Mouse (Mus musculus): Measurements from ENCODE around the gene Bcl6. TPM values are rescaled to one million over a fixed set of nuclear protein-coding genes. Genes with fewer than 3 reads are reported as not detected.
A peak's percentile ranks its signal among the peaks of the same experiment; 100 is the strongest.

Bcl6 gene
- polyA plus RNA-seq, 2 experiments = 0.19 to 0.63 TPM

DNA sequence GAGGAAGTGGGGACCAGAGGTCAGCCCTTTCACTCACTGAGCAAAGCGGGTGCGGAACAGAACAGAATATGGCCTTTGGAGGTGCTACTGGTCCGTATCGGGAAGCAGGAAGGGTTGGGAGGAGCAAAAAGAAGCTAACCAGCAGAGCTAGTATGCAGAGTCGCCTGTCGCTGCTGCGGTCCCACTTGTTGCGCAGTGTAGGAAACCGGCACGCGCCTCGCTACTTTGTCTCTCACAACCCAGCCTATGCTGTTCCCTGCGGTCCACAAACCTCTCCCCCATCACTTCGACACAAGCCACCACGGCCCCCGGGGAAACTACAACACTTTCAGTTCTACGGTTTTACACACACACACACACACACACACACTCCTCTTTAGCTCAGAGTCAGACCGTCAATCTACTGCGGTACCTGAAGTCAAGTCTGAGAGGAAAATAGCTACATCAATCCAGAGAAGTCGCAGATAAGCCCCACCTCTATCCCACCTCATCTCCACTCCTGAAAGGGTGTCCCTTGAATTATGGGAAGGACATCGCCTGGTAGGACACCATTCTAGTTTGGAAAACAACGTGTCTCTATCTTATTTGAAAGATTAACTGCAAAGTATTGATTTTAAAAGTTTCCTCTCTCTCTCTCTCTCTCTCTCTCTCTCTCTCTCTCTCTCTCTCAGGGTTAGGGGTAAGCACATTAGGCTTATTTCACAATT, 3.7 kb downstream of the Bcl6 start:
- peak overlapping the region; percentile 27 to 47 for H3K4me3 ChIP-seq (ENCODE audit: insufficient read depth in 1 of 2, low read depth in 2 of 2, low read length in 2 of 2)
- DNase-seq (ENCODE audit: low read depth in 3 of 3, low spot score in 3 of 3) (no peak), ATAC-seq (ENCODE audit: insufficient read depth) (no peak)
- no peak overlapping the region for H3K27ac ChIP-seq
- TF ChIP-seq CTCF (IDR thresholded peaks at IDR 0.05; ENCODE audit: low read depth) = no peak
- TF ChIP-seq EP300 (IDR thresholded peaks at IDR 0.05; ENCODE audit: low read depth) = no peak
- peaks cover 93% of the 10 kb centered on the region for H3K27me3 ChIP-seq (ENCODE audit: control insufficient read depth, insufficient read depth, low read length)
- H3K9ac ChIP-seq (replicated peaks) = no peak overlapping the region
- 1% methylated on average over 22 of the region's 22 CpGs for WGBS (ENCODE audit: insufficient replicate concordance)
- H3K9me3 ChIP-seq (ENCODE audit: control insufficient read depth, low read length) = no peaks in the 10 kb centered on the region
- H3K36me3 ChIP-seq (replicated peaks; ENCODE audit: control insufficient read depth, insufficient read depth, low read depth) = no peaks in the 10 kb centered on the region
- H3K4me2 ChIP-seq (ENCODE audit: low read depth) = peak overlapping the region; percentile 50
- H3K4me1 ChIP-seq (replicated peaks; ENCODE audit: control insufficient read depth in 2 of 2, insufficient read depth in 2 of 2, low read length in 1 of 2) = peaks cover 0 to 6% of the 10 kb centered on the region in 2 experiments; a peak in 2 of 4 replicates

- no peak for ATAC-seq (ENCODE audit: insufficient read depth)
- peaks cover 0 to 6% of the 10 kb centered on the region in 2 experiments; a peak in 2 of 4 replicates for H3K4me1 ChIP-seq (replicated peaks; ENCODE audit: control insufficient read depth in 2 of 2, insufficient read depth in 2 of 2, low read length in 1 of 2)
- peak overlapping the region; percentile 27 to 47 for H3K4me3 ChIP-seq (ENCODE audit: insufficient read depth in 1 of 2, low read depth in 2 of 2, low read length in 2 of 2)
- no peaks in the 10 kb centered on the region for H3K36me3 ChIP-seq (replicated peaks; ENCODE audit: control insufficient read depth, insufficient read depth, low read depth)
- peak overlapping the region; percentile 50 for H3K4me2 ChIP-seq (ENCODE audit: low read depth)
- under 1% methylated on average over 22 of the region's 22 CpGs for WGBS (ENCODE audit: insufficient replicate concordance)
- peaks cover 87% of the 10 kb centered on the region for H3K27me3 ChIP-seq (ENCODE audit: control insufficient read depth, insufficient read depth, low read length)
- no peak for TF ChIP-seq EP300 (IDR thresholded peaks at IDR 0.05; ENCODE audit: low read depth)
- peak; percentile 94 for TF ChIP-seq CTCF (IDR thresholded peaks at IDR 0.05; ENCODE audit: low read depth)
- no peaks in the 10 kb centered on the region for H3K9me3 ChIP-seq (ENCODE audit: control insufficient read depth, low read length)
- peak; percentile 41 to 50 (median 49) for DNase-seq (ENCODE audit: low read depth in 3 of 3, low spot score in 3 of 3)
- no peak overlapping the region for H3K9ac ChIP-seq (replicated peaks)
- no peak overlapping the region for H3K27ac ChIP-seq
Observed at GRCm38 (mm10) chr16:23984183-23984582, 4.5 kb downstream of the Bcl6 start.

GRCm38 (mm10) chr16:23982891-23983588, 5.6 kb downstream of the Bcl6 start:
- no peak overlapping the region for H3K9ac ChIP-seq (replicated peaks)
- DNase-seq (ENCODE audit: low read depth in 3 of 3, low spot score in 3 of 3) = no peak
- no peak for ATAC-seq (ENCODE audit: insufficient read depth)
- H3K4me2 ChIP-seq (ENCODE audit: low read depth) = peak overlapping the region; percentile 64
- TF ChIP-seq CTCF (IDR thresholded peaks at IDR 0.05; ENCODE audit: low read depth) (peak; percentile 43), EP300 (IDR thresholded peaks at IDR 0.05; ENCODE audit: low read depth) (no peak)
- H3K27ac ChIP-seq = no peak overlapping the region
- peak overlapping the region; percentile 43 to 55 for H3K4me3 ChIP-seq (ENCODE audit: insufficient read depth in 1 of 2, low read depth in 2 of 2, low read length in 2 of 2)
- no peaks in the 10 kb centered on the region for H3K36me3 ChIP-seq (replicated peaks; ENCODE audit: control insufficient read depth, insufficient read depth, low read depth)
- no peaks in the 10 kb centered on the region for H3K9me3 ChIP-seq (ENCODE audit: control insufficient read depth, low read length)
- peaks cover 76% of the 10 kb centered on the region for H3K27me3 ChIP-seq (ENCODE audit: control insufficient read depth, insufficient read depth, low read length)
- WGBS (ENCODE audit: insufficient replicate concordance) = under 1% methylated on average over 33 of the region's 33 CpGs
- peaks cover 0 to 6% of the 10 kb centered on the region in 2 experiments; a peak in 2 of 4 replicates for H3K4me1 ChIP-seq (replicated peaks; ENCODE audit: control insufficient read depth in 2 of 2, insufficient read depth in 2 of 2, low read length in 1 of 2)

DNA sequence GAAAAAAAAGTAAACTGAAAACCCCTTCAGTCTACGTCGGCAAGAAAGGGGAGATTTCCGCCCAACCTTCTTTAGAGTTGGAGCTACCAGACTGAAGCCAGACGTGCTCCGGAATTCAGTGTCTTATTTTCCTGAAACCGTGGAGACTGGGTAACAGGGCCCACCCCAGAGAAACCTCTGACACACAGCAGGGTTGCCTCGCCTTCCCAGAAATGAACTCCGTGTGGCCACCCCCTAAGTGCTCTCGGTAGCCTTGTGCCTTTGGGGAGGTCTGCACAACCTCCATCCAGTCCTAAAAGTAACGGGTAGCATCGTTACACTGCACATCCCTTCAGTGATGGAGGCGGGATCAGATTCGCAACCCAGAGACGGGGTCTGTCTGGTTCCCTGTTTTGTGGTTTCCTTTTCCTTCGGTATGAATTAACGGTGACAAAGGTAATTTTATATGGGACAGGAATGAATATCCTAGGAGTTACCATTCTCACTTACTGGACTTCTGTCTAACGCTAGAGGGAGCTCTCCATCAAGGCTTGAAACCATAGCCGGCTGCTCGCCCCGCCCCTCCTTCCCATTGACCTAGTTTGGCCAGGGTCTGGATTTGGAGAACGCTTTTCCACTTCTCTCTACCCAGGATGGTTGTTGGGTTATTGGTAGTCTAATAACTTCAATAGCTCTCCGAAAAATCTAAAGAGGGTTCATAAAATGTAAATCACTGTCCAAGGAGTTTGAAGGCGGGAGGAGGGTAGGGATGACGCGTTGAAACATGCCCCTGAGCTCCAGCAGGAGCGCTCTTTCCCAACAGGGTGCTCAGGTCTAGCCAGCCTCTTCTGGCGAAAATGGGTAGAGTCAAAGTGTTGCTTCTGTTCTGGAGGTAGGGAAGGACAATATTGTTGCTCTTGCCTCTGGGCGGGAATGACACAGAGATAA, 6.5 kb downstream of the Bcl6 start:
- no peak overlapping the region for H3K27ac ChIP-seq
- H3K4me2 ChIP-seq (ENCODE audit: low read depth) = peak overlapping the region; percentile 64
- H3K36me3 ChIP-seq (replicated peaks; ENCODE audit: control insufficient read depth, insufficient read depth, low read depth) = no peaks in the 10 kb centered on the region
- H3K9ac ChIP-seq (replicated peaks) = no peak overlapping the region
- H3K9me3 ChIP-seq (ENCODE audit: control insufficient read depth, low read length) = no peaks in the 10 kb centered on the region
- peaks cover 67% of the 10 kb centered on the region for H3K27me3 ChIP-seq (ENCODE audit: control insufficient read depth, insufficient read depth, low read length)
- DNase-seq (ENCODE audit: low read depth in 3 of 3, low spot score in 3 of 3) (peak in 2 of 3 experiments; percentile 40 to 52), ATAC-seq (ENCODE audit: insufficient read depth) (peak; percentile 62)
- H3K4me3 ChIP-seq (ENCODE audit: insufficient read depth in 1 of 2, low read depth in 2 of 2, low read length in 2 of 2) = peak overlapping the region; percentile 43 to 55
- H3K4me1 ChIP-seq (replicated peaks; ENCODE audit: control insufficient read depth in 2 of 2, insufficient read depth in 2 of 2, low read length in 1 of 2) = peaks cover 0 to 6% of the 10 kb centered on the region in 2 experiments; a peak in 2 of 4 replicates
- TF ChIP-seq EP300 (IDR thresholded peaks at IDR 0.05; ENCODE audit: low read depth) = no peak
- TF ChIP-seq CTCF (IDR thresholded peaks at IDR 0.05; ENCODE audit: low read depth) = peak; percentile 72
- WGBS (ENCODE audit: insufficient replicate concordance) = 2% methylated on average over 28 of the region's 28 CpGs

Data from liver, embryonic 14.5 days (tissue).